Mouse (Mus musculus) erythroblast, embryonic 14.5 days (primary cell): ENCODE measurements at regions not wholly inside any gene's neighbourhood (a gene's known extent, or its start where the extent isn't known, plus 50 kb on each side); places are given as distances from the start of the nearest gene placed in this dataset.

ENCODE experiments used
- GATA1 ChIP-seq: IDR thresholded peaks from 2 replicates; pipeline ENCODE4 v1.6.1; 2012; ENCODE audit warnings: low read length, inconsistent platforms, mixed read lengths
- TAL1 ChIP-seq: IDR thresholded peaks from 3 replicates; pipeline ENCODE4 v1.6.1; 2012; ENCODE audit warnings: low read length, inconsistent platforms, mixed read lengths

- TF ChIP-seq GATA1, result no peak
- TF ChIP-seq TAL1, result no peak
Measured at GRCm38 (mm10) chr4:55253769-55254168, 96.1 kb upstream of the Rad23b start.
